Mouse (Mus musculus): Measurements from ENCODE around the gene Ddx39.
A peak's percentile ranks its signal among the peaks of the same experiment; 100 is the strongest.

Ddx39 gene

GRCm38 (mm10) chr8:83738949-83739710, 24.2 kb downstream of the Ddx39 start:
- DNase-seq (ENCODE audit: low read depth), result no peak

GRCm38 (mm10) chr8:83739711-83740468, 24.9 kb downstream of the Ddx39 start:
- DNase-seq (ENCODE audit: low read depth), result no peak

GRCm38 (mm10) chr8:83740586-83740975, 25.6 kb downstream of the Ddx39 start:
- DNase-seq (ENCODE audit: low read depth), result no peak

- DNase-seq (ENCODE audit: low read depth), result no peak
Measured at GRCm38 (mm10) chr8:83740976-83741741, 26.2 kb downstream of the Ddx39 start, which contains the start of gene Adgre5. Gene Adgre5 (minus strand): TSS chr8:83741326.

GRCm38 (mm10) chr8:83741849-83742655, 27.1 kb downstream of the Ddx39 start:
- no peak for DNase-seq (ENCODE audit: low read depth)

GRCm38 (mm10) chr8:83742968-83743367, 28.0 kb downstream of the Ddx39 start:
- DNase-seq (ENCODE audit: low read depth), result peak; percentile 62

GRCm38 (mm10) chr8:83744070-83744469, 29.1 kb downstream of the Ddx39 start:
- DNase-seq (ENCODE audit: low read depth), result no peak

- DNase-seq (ENCODE audit: low read depth), result no peak
Measured at GRCm38 (mm10) chr8:83747661-83748346, 32.8 kb downstream of the Ddx39 start.

- no peak for DNase-seq (ENCODE audit: low read depth)
Measured at GRCm38 (mm10) chr8:83748708-83749107, 33.7 kb downstream of the Ddx39 start.

- DNase-seq (ENCODE audit: low read depth), result no peak
Measured at GRCm38 (mm10) chr8:83749265-83749664, 34.3 kb downstream of the Ddx39 start.

GRCm38 (mm10) chr8:83754149-83754548, 39.2 kb downstream of the Ddx39 start:
- DNase-seq (ENCODE audit: low read depth), result no peak

- no peak for DNase-seq (ENCODE audit: low read depth)
Measured at GRCm38 (mm10) chr8:83756273-83756672, 41.3 kb downstream of the Ddx39 start.

- DNase-seq (ENCODE audit: low read depth), result no peak
Measured at GRCm38 (mm10) chr8:83757084-83757607, 42.2 kb downstream of the Ddx39 start.

- DNase-seq (ENCODE audit: low read depth), result no peak
Measured at GRCm38 (mm10) chr8:83758298-83758697, 43.3 kb downstream of the Ddx39 start.

- DNase-seq (ENCODE audit: low read depth), result no peak
Measured at GRCm38 (mm10) chr8:83759231-83759759, 44.3 kb downstream of the Ddx39 start.

GRCm38 (mm10) chr8:83764116-83764515, 49.1 kb downstream of the Ddx39 start:
- no peak for DNase-seq (ENCODE audit: low read depth)

- DNase-seq (ENCODE audit: low read depth), result no peak
Measured at GRCm38 (mm10) chr8:83764717-83765116, 49.7 kb downstream of the Ddx39 start.

GRCm38 (mm10) chr8:83765663-83766062, 50.7 kb downstream of the Ddx39 start:
- no peak for DNase-seq (ENCODE audit: low read depth)

- DNase-seq (ENCODE audit: low read depth), result no peak
Measured at GRCm38 (mm10) chr8:83767442-83767841, 52.5 kb downstream of the Ddx39 start.

- peak; percentile 53 for DNase-seq (ENCODE audit: low read depth)
Measured at GRCm38 (mm10) chr8:83768526-83768925, 53.5 kb downstream of the Ddx39 start.

- DNase-seq (ENCODE audit: low read depth), result no peak
Measured at GRCm38 (mm10) chr8:83769720-83770119, 54.7 kb downstream of the Ddx39 start.
